15 mouse cellular contexts compared by ENCODE assay signal in the genomic region with DNA sequence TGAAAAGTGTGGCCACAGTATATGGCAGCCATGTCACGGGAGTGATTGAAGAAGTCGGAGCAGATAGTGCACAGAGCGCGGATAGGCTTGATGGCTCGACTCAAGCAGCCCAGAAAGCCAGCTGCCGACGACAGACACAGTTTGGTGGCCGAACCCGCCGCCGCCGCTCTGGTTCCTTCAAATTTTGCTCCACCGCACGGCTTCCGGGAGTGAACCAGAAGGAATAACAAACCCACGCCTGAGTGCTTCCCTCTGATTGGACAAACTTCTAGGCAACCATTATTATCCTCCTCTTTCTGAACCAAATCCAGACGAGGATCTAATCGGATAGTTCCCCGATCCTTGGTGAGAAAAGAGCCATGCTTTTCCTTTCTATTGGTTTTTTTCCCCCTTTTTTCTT.
"Had no signal": no experiment of that assay in that cellular context is flagged by ENCODE, and none has a peak within 500 bp of the region (broad histone marks: within the 10 kb centered on the region; RNA-seq: fewer than 3 reads in every experiment).

No protein-coding gene starts in this region.

- H3K4me3 ChIP-seq: neural tube, embryonic 15.5 days; stomach, embryonic 15.5 days had no signal

- H3K4me1 ChIP-seq: stomach, embryonic 15.5 days had no signal

- H3K27ac ChIP-seq: neural tube, embryonic 15.5 days; stomach, embryonic 15.5 days; stomach, postnatal 0 days had no signal

- DNase-seq: retina, postnatal 1 day; right cerebral cortex, adult 18-20 months; right cerebral cortex, postnatal 14 days; right cerebral cortex, postnatal 25 days; right cerebral cortex, postnatal 4 days; spleen, adult 18-20 months; thymus, adult 18-20 months; thymus, adult 2 months; thymus, postnatal 14 days; thymus, postnatal 25 days; thymus, postnatal 36 days; thymus, postnatal 4 days had no signal

- H3K9me3 ChIP-seq: neural tube, embryonic 15.5 days; stomach, embryonic 15.5 days had no signal

- H3K9ac ChIP-seq: neural tube, embryonic 15.5 days; stomach, embryonic 15.5 days had no signal

- H3K36me3 ChIP-seq: neural tube, embryonic 15.5 days; stomach, embryonic 15.5 days had no signal

- H3K4me2 ChIP-seq: neural tube, embryonic 15.5 days; stomach, embryonic 15.5 days had no signal
